Mouse (Mus musculus) adrenal gland, postnatal 14 days (tissue): ENCODE data around the gene Gng12. TPM values are rescaled to one million over a fixed set of nuclear protein-coding genes. Genes with fewer than 3 reads are reported as not detected.
"Not testable (repeated sequence)": the region's sequence is repeated elsewhere in the genome, so short reads cannot be mapped to it uniquely, and the experiment has no call there.

Experiments
- DNase-seq: peaks from one replicate; pipeline ENCODE4 v3.0.0; 2021; ENCODE audit warnings: mixed read lengths
- long read RNA-seq, 2 experiments: library from polyadenylated mRNA; stranded (forward); transcript quantifications; one replicate each; pipeline ENCODE4 v2.0.0; 2021
- total RNA-seq: library from RNA; stranded (reverse); gene quantifications from 2 replicates; pipeline ENCODE4 v1.2.3, GENCODE M21; 2021

Gng12 gene
- 85.3 and 93.6 TPM in 2 replicates for total RNA-seq
- long read RNA-seq, experiment 1, full-length matches to known transcripts, result 37 of 48 reads
- long read RNA-seq, experiment 1, partial matches to known transcripts, result 0 of 48 reads
- long read RNA-seq, experiment 1, other reads (novel, unspliced or antisense), result 11 of 48 reads
- long read RNA-seq, experiment 2, full-length matches to known transcripts, result 43 of 51 reads
- long read RNA-seq, experiment 2, partial matches to known transcripts, result 1 of 51 reads
- long read RNA-seq, experiment 2, other reads (novel, unspliced or antisense), result 7 of 51 reads

GRCm38 (mm10) chr6:66896119-66896920 lies at the start of gene Gng12:
Gng12 (plus strand) TSS chr6:66896397.
- DNase-seq, result peak; percentile 94

GRCm38 (mm10) chr6:66848936-66849335 lies 47.3 kb upstream of the Gng12 start:
- no peak for DNase-seq

- no peak for DNase-seq
These were observed 40.0 kb upstream of the Gng12 start for GRCm38 (mm10) chr6:66856236-66856635.

DNA sequence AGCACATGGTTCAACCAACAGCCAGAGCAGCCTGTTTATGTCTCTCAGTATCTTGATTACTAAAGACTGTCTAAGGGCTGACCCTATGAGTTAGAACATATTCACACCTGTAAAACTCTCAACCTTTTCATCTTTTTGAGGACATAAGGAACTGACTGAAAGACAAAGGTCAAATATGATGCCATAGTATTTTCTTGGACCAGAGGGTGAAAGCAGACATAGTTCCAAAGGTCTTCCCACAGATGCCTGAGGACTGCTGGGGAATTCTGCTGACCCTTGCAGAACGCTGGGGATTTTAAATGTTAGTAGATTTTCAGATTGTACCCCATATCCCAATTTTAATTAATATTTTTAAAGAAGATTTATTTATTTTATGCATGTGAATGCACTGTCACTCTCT lies 37.8 kb upstream of the Gng12 start:
- no peak for DNase-seq

GRCm38 (mm10) chr6:66859391-66859790 lies 36.8 kb upstream of the Gng12 start:
- no peak for DNase-seq

DNA sequence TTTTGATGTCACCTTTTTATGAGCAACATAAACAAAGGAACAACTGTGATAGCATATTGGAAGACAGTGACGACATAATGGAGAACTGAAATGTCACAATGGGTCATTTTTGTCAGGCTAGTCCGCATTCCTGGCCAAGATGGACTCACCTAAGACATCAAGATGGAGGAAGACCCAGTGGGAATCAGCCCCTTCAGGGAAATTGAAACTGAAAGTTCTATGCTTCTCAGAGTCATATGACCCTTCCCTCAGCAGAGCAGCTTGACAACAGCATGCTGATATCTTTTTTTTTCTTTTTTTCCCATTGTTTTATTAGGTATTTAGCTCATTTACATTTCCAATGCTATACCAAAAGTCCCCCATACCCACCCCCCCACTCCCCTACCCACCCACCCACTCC lies 31.7 kb upstream of the Gng12 start:
- DNase-seq, result no peak

DNA sequence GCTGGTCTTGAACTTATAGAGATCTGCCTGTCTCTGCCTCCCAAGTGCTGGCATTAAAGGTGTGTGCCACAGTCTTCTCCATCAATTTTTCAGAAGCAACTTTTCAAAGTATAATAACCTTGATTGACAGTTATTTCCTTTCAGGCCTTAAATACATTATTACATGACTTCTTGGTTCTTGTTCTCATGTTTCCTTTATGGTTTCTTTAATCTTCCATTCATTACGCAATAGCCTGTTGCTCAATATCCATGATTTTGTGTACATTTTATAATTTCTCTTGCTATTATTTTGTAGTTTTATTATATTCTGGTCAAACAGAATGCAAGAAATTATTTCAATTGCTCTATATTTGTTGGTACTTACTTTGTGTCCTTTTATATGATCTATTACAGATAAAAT lies 29.9 kb upstream of the Gng12 start:
- no peak for DNase-seq

DNA sequence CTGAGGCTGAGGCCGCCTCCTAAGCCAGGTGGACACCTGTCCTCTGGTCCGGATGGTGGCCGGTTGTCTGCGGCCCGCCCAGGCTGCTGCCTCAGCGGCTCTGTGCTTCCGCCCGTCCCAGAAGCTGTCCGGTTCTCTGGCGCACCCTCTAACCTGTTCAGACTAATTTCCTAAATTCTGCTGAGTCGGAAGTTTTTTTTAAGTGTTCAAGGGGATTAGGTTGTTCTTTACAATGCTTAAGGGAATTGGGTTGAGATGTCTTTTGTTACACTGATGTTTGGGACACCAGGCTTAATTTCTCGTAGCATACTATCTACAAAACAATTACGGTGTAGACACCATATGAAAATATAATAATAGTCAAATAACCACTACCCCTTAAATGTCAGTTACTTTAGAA lies 19.1 kb upstream of the Gng12 start:
- not testable (repeated sequence) for DNase-seq

GRCm38 (mm10) chr6:66890349-66891158 lies 5.6 kb upstream of the Gng12 start:
- DNase-seq, result no peak

GRCm38 (mm10) chr6:66893950-66894349 lies 2.2 kb upstream of the Gng12 start:
- no peak for DNase-seq

GRCm38 (mm10) chr6:66894999-66895398 lies 1.2 kb upstream of the Gng12 start:
- no peak for DNase-seq

GRCm38 (mm10) chr6:66896921-66897645 lies 886 bp downstream of the Gng12 start:
- peak; percentile 61 for DNase-seq

GRCm38 (mm10) chr6:66897994-66898393 lies 1.8 kb downstream of the Gng12 start:
- no peak for DNase-seq

DNA sequence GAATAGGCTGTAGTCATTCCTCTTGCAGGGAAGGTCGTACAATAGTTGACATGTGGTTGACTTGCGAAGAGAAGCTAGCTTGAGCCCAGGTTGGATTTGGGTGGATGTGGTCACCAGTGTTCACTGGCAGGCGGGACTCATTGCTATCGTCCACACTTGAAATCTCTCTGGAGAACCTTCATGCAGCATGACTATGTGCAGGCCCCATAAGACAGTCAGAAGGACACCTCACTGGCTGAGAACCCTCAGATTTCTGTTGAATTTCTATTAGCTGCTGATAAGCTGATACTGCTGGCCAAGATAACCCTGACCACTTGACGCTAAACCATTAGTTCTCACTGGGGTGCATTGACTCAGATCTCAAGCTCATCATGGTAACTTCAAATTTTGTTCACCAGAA lies 5.7 kb downstream of the Gng12 start:
- DNase-seq, result no peak

DNA sequence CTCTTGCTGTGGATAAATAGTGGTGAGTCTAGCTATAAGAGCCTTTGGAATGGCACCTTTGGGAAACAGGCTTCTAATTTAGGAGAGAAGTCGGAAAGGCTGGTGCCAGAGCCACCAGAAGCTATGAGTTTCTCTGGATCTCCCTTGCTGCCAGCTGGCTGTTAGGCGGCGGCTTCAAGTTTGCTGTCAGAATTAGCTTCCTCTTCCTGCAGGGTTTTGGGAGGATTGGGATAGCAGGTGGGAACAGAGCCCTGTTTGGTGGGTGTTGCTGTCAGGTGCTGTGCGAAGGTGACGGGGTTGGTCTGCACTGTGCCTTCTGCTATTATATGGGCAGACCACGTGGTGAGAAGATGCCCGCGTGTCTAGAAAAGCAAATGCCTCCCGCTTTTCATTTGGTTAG lies 7.0 kb downstream of the Gng12 start:
- DNase-seq, result no peak

- DNase-seq, result no peak
These were observed 7.5 kb downstream of the Gng12 start for GRCm38 (mm10) chr6:66903720-66904119.

DNA sequence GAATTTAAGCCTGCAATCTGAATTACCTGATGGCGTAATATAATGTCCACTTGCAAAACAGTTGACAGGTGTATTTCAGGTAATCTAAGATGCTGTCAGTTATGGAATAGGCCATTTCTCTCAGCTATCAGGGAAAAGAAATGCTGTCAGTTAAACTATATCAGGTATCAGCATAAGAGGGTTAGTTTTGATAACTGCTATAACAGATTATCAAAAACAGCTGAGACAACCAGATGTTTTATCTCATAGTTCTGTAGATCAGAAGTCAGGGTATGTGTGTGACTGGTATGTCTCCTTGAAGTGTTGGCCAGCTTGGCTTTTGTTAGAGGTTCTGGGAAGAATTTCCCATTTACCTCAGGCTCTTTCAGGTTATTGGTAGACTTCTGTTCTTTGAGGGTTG lies 10.0 kb downstream of the Gng12 start:
- DNase-seq, result no peak

- DNase-seq, result no peak
These were observed 12.3 kb downstream of the Gng12 start for GRCm38 (mm10) chr6:66908327-66908973.

GRCm38 (mm10) chr6:66910493-66911435 lies 14.6 kb downstream of the Gng12 start:
- DNase-seq, result peak; percentile 69

- DNase-seq, result no peak
These were observed 17.2 kb downstream of the Gng12 start for GRCm38 (mm10) chr6:66913355-66913754.
